Mouse (Mus musculus): ENCODE measurements around the gene Dcps.
"Not testable (repeated sequence)": the region's sequence is repeated elsewhere in the genome, so short reads cannot be mapped to it uniquely, and the experiment has no call there.

The Dcps gene

DNA sequence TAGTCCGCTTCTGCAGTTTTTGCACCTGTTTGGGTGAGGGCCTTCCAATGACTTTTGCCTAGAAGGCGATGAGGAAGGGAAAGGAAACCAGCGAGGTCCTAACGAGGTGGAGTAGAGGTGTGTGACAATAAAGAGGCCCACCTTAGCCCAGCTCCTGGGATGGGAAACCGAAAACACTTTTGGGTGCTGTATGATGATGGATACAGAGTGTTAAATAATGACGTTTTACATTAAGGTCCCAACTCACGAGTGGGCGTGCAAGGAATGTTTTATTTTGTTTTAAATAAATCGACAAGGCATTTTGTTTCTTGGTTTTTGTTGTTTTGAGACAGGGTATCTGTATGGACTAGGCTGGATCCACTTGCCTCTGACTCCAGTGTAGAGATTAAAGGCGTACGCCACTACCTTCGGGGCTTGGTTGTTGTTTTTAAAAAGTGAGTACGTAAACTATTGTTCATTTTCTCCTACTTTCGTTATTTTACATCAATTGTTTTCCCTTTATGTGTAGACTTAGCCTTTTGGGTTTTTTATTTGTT, 331 bp upstream of the Dcps start:
- no peak for DNase-seq

DNA sequence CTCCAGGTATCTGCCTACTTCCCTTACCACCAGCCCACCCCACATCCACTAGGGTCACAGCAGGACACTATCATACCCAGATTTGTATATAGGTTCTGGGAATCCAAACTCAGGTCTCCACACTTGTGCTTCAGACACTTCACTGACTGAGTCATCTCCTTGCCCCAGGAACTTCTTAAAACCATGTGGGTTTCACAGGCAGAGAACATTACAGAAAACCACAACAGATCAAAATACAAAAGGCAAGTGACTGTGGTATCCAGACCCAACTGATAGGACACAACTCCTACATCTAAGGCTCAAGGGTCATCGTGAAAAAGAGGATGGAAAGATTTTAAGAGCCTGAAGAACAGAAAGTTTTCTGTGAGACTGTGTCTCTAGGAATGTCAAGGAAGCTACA, 2.5 kb downstream of the Dcps start:
- DNase-seq = no peak

DNA sequence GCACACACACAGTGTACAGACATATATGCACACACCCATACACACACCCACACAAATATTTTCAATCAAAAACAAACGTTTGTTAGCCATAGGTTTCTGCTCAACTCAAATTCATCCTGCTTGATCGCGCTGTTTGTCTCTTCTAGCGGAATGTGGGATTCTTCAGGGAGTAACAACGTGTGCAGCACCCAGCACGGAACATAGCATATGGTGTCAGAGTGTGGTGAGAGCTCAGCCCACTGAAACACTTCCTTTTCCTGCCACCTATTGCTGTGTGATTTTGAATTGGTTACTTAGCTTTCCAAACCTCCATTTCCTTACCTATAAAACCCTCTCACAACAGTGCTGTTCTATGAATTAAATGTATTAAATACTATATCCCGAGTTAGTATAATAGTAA, 5.8 kb downstream of the Dcps start:
- DNase-seq = no peak

DNA sequence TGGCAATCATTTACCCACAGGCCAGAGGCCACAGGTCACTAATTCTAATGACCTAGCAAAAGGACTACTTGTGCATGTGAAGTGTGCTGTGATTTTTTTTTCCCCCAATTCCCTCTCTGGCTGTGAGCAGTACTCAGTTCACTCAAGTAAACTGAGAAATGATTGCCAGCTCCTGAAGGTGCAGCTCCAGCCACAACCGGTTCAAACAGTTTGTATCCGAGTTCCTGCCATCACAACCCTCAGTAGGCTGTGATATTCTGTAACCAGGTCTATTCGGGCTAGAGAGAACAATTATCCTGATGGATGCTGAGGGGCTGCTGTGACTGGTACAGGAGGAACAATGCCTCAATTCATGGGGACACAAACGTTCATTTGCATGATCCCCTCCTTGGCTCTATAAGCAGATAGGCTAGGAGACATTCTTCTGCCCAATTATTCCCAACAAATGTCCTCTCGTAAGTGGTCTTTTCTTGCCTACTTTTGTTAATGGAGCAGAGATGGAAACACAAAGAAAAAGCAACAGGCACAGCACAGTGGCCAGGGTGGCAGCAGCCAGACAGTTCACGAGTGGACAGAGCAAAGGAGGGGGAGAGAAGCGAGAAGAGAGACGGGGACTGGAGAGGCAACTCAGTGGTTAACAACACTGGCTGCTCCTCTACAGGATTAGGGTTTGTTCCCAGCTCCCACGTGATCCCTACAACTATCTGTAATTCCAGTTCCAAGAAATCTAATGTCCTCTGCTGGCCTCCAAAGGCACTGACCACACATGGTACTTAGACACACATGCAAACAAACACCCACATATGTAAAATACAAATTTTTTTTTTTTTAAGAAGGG, 8.8 kb downstream of the Dcps start:
- DNase-seq = peak; percentile 23

DNA sequence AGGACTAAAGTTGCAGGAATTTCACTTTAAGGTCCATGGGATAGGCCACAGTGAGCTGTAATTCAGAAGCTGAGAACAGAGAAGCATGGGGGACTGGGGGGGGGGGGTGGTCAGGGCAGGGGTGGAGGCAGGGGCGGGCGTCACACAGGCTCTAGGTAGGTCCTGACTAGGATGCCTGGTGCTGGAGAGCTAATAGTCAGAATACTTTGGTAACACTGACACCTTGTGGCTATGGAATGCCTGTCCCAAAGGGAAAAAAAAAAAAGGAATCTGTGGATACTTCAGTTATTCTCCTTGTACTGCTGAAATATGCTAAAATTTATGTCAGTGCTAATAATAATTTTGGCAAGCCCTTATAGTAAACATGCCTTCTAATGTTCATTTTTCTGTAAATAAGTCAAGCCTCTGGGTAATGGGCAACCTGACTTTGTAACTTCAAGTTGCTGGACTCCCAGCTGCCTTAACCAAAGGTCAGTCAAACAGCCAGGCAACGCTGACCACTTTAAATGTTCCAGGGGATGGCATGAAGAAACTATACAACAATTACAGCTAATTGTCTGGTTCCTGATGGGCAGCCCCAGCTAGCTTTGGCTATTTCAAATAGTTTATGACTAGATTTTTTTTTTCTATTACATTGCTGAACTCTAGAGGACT, 9.6 kb downstream of the Dcps start:
- DNase-seq = peak; percentile 77

DNA sequence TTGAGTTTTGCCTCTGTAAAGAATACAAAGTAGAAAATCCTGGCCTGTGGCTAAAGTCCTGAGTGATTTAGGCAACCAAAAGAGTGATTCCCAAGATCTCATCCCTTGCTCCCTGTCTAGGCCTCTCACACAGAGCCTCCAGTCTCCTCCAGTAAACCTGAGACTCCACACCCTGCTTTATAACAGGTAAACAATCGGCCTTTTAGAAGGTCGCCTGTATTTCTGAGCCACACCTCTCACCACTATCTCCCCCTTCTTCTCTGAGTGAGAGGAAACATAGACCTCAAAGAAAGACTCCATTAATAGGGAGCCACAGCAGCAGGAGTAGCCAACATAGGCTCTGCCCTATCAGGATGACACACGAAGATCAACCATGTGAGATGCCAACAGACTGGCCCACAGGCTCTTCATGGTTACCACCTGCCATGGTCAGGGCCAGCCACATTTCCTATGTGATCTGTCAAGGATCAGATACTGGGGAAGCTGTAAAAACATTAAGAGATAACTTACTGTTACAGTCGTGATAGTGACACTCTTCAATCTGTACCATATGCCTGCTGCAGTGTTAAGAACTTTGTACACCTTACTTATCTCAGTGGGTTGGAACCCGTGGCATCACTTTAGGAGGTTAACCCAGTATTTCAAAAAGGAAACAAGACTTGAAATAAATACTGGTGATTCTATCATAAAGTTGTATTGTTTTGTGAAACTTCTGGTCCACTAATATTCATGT, 11.6 kb downstream of the Dcps start:
- DNase-seq = no peak

DNA sequence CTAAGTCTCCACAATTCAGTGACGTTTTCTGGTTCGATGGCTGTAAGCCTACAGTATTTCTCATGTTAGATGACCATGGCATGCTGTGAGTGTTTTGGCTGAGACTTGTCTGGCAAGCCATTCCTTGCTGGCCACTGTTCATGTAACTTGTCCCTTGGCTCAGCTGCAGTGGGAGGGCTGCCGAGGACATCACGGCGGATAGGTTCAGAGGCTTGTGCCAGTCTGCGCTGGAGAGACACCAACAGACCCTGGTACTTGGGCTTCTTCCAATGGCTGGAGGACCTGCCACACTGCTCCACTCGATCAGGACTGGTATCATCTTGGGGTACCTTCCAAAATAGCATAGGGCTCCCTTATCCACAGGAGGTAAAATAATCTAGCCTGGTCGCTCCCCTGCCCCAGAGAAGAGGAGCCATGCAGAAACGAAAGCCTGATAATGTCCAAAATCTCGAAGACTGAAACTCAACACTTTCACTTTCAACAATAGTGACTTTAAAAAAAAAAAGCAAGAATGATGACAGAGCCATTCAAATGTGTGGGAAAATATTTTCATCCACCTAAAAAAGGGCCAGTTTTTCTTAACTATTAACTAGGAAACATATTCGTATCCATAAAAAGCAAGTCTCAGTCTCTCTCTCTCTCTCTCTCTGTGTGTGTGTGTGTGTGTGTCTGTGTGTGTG, 12.7 kb downstream of the Dcps start:
- DNase-seq = no peak

DNA sequence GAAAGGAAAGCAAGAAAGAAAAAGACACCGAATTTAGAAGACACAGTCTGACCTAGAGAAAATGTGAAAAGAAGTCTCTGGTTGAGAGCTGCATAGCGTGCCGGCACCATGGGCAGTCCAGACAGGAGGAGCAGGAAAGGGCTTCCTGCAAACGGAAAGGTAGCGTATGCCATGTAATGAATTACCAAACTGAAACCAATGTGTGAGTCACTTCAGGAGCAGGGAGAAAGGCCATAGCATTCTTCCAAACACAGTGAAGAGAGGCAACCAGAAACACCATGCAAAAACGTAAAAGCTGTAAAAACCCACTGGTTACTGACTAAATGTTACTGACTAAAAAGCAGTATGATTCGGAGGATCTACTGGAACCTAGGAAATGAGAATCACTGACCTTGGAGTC, 14.1 kb downstream of the Dcps start:
- no peak for DNase-seq

DNA sequence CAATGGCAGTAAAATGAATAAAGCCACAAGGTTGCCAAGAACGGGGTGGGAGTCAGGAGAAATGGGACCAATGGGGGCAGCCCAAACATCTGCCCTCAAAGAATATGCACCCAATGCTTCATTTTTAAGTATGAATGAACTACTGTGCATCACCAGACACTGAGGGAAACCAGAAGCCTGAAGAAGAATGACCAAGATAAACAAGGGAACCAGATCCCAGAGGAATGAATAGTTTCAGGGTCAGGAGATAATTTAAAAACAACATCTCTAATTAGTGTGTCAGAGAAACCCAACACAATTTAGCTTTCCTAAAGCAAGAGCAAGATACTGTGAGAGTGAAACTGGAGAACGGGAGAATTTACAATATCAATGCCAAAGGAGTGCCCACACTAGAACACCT, 15.2 kb downstream of the Dcps start:
- DNase-seq = no peak

DNA sequence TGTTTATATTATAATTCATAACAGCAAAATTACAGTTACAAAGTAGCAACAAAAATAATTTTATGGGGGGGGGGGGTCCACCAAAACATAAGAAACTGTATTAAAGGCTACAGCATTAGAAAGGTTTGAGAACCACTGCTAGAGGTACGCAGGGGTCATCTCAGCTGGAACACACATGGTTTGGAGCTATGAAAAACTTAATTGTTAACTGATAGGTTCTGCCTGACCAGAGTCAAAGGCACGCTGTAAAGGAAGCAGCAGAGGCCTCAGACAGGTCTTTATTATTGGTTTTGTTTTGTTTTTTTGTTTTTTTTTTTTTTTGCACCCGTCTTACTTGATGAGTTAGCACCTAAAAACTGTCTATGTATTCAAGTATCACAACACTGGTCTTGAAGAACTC, 17.4 kb downstream of the Dcps start:
- DNase-seq = no peak

DNA sequence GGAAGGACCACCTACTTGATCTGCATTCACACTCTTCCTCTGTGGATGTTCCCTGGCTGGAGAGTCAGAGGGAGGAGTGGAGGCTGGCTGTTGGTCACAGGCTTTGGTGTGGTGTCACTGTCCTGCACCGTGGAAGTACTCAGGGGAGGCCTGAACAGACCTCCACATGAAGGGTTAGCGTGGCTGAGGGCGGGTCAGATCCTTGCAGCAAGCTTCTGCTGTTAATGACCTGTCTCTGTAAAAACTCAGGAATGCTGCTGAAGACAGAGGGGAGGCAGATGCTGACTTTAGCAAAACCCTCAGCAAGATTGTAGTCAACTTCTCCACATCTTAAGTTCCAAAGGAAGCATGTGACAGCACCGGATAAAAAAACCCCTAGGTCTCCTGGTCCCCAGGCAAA, 19.0 kb downstream of the Dcps start:
- DNase-seq = no peak

DNA sequence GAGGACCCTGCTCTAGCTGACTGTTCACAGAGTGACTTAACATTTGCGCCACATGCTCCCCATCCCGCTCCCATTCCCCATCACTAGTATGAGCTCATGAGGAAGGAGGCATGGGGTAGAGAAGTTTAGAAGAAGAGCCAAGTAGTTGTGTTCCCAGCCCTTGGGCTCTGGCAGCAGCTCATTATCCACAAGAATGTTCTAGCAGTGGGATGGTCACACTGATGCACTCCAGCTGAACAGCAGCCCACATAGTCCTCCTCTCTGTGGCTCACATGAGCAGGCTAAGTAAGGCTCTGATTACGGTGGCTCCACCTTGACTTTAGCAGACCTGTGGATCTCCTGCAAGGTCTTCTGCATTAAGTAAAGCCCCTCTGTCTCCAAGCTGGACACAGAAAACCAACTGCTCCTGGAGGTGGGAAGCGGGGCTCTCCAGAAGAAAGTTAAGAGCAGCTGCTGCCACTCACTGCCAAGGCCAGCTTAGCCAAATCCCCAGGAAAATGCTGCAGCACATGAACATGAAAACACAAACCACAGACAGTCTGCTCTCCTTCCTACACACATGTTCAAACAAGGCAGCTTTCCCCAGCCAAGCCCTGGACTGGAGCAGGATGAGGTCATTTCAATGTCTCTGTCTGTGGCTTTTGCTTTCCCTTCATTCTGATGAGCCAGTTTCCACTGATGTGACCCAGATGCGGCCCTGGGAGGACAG, 19.7 kb downstream of the Dcps start:
- no peak for DNase-seq

DNA sequence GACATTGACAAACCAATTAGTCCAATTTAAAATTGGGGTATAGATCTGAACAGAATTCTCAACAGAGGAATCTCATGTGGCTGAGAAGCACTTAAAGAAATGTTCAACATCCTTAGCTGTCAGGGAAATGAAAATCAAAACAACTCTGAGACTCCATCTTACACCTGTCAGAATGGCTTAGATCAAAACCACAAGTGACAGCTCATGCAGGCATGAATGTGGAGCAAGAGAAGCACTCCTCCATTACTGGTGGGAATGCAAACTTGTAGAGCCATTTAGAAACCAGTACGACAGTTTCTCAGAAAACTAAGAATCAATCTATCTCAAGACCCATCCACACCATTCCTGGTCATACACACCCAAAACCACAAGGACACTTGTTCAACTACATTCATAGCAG, 22.9 kb downstream of the Dcps start:
- DNase-seq = no peak

DNA sequence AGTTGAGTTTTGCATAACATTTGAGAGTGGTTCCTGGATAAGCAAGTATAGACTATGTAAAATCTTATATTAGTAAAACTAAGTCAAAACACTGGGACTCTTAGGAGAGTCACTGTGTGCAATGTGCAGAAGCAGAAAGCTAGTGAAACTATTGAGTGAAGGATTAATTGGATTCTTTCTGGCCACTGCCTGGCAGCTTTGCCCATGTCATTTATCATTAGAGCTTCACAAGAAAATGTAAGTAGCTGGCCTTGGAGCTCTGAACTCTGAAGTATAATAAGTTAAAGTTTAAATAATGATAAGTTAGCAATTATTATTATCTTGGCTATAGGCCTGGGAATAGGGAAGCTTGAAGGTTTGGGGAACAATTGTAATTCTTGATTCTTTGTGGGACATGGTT, 27.0 kb downstream of the Dcps start:
- DNase-seq = not testable (repeated sequence)

DNA sequence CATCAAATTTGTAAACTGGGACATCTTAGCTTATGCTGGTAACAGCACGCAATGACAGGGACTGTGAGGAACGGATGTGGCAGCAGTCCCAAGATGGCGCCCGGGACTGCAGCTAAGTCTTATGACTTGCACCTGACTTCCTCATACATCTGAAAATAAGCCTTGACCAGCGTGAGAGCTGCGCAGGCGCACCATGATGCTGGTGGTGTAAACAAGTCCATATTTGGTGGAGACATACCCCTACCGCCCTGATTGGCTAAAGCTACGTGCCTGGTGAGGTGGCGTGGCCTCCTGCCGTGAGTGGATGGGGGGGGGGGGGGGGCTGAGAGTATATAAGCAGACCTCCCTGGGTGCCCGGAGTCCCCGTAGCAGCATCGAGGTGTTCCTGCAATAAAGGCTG, 28.6 kb downstream of the Dcps start:
- not testable (repeated sequence) for DNase-seq

DNA sequence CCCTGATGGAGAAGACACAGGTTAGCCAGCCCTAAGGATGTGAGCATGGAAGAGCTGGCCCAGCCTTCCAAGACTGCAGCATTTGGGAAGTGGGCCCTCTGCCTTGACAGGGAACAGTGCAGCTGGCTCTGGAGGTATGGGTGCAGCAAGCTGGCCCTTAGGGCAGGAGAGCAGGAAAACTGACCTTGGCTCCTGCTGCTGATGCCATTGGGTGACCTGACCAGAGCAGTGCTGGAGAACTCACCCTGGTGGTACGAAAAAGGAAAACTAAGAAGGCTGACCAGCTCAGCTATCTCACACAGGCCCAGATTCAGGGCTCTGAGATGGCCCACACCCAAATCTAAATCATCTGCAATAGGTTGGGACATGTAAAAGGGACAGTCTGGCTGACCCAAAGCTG, 30.0 kb downstream of the Dcps start:
- DNase-seq = no peak

DNA sequence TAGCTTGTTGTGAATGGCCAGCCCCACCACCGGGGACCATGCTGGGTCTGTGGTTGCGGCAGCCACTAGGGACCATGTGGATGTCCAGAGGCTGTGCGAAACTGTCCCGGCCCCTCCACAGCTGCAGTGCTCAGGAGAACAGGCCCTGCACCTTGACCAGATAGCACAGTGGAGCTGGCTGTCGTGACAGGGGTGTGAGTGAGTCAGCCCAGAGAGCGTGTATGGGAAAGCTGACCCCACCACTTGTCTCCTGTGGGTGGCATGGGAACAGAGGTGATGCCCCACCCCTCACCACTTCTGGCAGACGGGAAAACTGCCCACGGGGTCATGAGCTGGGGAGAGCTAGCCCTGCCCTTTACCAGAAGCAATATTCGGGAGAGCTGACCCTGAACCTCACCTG, 30.7 kb downstream of the Dcps start:
- no peak for DNase-seq

DNA sequence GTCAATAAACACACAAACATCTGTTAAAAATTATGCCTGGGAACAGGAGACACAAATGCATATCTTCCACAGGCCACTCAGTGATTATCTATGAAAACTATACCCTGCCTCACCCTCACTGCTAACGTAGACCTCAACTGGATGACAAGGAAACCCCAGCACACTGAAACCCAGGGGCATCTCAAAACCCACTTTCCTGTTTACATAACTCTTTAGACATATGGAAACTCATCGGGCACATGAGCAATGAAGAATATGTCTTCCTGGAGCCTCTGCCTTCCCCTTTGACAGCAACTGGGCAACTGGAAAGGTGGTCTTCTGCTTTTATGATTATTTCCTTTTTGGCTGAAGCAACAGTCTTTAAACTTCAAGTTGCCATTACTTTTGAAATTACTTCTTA, 33.6 kb downstream of the Dcps start:
- DNase-seq = no peak

DNA sequence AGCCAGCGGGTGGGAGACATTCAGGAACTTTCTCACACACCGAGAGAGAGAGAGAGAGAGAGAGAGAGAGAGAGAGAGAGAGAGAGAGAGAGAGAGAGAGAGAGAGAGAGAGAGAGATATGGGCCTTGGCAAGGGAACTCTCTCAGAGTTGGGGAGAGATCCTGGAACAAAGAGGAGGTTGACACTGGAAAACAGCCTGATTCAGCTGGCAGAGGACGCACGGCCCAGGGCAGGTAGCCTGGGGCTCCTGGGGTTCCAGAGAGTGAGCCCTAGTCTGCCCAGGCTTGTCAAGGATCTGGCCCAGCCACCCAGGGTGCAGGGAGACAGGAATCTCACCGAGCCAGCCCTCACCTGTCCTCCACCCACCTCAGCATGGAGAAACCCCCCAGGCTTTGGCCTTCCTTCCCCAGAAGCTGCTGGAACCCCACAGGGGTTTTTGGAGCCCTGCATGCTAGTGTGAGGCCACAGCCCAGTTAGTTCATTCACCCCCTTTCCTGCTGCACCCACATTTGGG, 36.6 kb downstream of the Dcps start:
- DNase-seq = no peak

DNA sequence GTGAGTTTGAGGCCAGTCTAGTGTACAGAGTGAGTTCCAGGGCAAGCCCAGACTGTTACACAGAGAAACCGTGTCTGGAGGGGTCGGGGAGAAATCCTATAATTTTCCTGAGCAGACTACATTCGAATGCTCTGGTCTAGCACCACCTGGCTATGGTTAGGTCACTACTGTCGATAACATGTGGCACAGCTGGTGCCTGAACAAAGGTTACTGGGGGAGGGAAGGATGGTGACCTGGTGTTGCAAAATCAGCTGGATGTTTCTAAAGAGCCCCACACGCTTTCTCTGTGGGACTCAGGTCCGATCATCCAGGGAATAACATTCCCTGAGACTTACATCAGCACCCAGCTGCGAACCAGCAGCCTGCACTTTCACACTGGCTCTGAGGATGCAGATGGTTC, 37.8 kb downstream of the Dcps start:
- DNase-seq = no peak

DNA sequence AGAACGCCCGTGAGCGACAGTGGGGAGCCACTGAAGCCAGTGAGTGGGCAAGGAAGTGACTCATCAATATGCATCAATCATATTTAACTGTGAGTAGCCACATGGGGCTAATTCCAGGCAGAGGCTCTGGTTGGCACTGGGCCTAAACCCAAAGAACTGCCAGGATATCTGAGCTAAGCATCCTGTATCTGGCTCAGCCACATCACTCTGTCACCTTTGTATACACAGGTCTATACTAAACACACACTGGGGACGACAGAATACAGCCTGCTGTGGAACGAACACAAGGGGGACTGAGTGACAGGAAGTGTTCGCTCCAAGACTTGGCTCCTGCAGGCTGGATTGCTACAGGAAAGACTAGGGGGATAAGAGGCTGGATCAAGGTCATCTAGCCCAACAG, 40.3 kb downstream of the Dcps start:
- DNase-seq = no peak
